Mouse (Mus musculus) stomach, embryonic 14.5 days (tissue): ENCODE results near the gene Nfib. TPM values are rescaled to one million over a fixed set of nuclear protein-coding genes. Genes with fewer than 3 reads are reported as not detected.
A peak's percentile ranks its signal among the peaks of the same experiment; 100 is the strongest.

Source experiments
- ATAC-seq: fragments of 200-750 bp; cut with Nextera tagmentation; 2 replicates; pipeline ENCODE4 v1.8.0; 2017; ENCODE audit warnings: low read depth, moderate TSS enrichment; ENCODE audit not compliant: insufficient number of reproducible peaks, insufficient read depth, low FRiP score
- H3K27ac ChIP-seq: fragments of 300-500 bp; sonication (generic); 2 replicates; pipeline ENCODE4 v1.5.1; 2014; ENCODE audit warnings: mild to moderate bottlenecking, low read length, moderate library complexity, mixed read lengths
- H3K27me3 ChIP-seq: fragments of 300-500 bp; sonication (generic); 2 replicates; pipeline ENCODE4 v1.6.1; 2014; ENCODE audit warnings: low read length, control low read depth, mixed read lengths; ENCODE audit not compliant: control insufficient read depth, insufficient read depth
- H3K36me3 ChIP-seq: fragments of 300-500 bp; sonication (generic); 2 replicates; pipeline ENCODE4 v1.6.1; 2014; ENCODE audit warnings: mild to moderate bottlenecking, control low read depth, low read length, moderate library complexity, mixed read lengths; ENCODE audit not compliant: control insufficient read depth, insufficient read depth
- H3K4me1 ChIP-seq: fragments of 300-500 bp; sonication (generic); 2 replicates; pipeline ENCODE4 v1.6.1; 2014; ENCODE audit warnings: low read length, control low read depth, mixed read lengths; ENCODE audit not compliant: control insufficient read depth, insufficient read depth
- H3K4me2 ChIP-seq: fragments of 300-500 bp; sonication (generic); replicated peaks from 2 replicates; pipeline ENCODE4 v1.6.1; 2014; ENCODE audit warnings: low read depth, low read length, control low read depth
- H3K4me3 ChIP-seq: fragments of 300-500 bp; sonication (generic); 2 replicates; pipeline ENCODE4 v1.5.1; 2014; ENCODE audit warnings: low read depth, low read length, control low read depth
- H3K9ac ChIP-seq: fragments of 300-500 bp; sonication (generic); replicated peaks from 2 replicates; pipeline ENCODE4 v1.6.1; 2014; ENCODE audit warnings: low read depth, mild to moderate bottlenecking, control low read depth, low read length, moderate library complexity, mixed read lengths
- H3K9me3 ChIP-seq: fragments of 300-500 bp; sonication (generic); 2 replicates; pipeline ENCODE4 v1.6.1; 2016; ENCODE audit warnings: low read depth, low read length, control low read depth; ENCODE audit not compliant: control insufficient read depth
- WGBS: fragments of 180-500 bp; shearing (Covaris S2); extraction: QIAGEN DNeasy Blood & Tissue Kit; methylation state at CpG from one replicate; pipeline ENCODE4 v1.1.7; 2014; 5-methylcytosine and 5-hydroxymethylcytosine counted together
- polyA plus RNA-seq: library from polyadenylated mRNA; unstranded; fragments of >200 nt; fragmentation: Nextera tagmentation; extraction: Ambion mirVana; gene quantifications from 2 replicates; pipeline ENCODE4 v1.2.1, GENCODE M21; 2014

Nfib gene
- polyA plus RNA-seq, 1 experiment from 2014 or later = 94.5 TPM

GRCm38 (mm10) chr4:82533231-82533630 lies 172.3 kb downstream of the Nfib start:
- WGBS = 43% methylated on average over 3 of the region's 3 CpGs
- Histone ChIP-seq H3K9me3 (no peaks in the 10 kb centered on the region), H3K4me1 (peaks cover 29% of the 10 kb centered on the region; the same call in 1 of the 2 replicates), H3K27ac (peak overlapping the region; percentile 83; the same call in 1 of the 2 replicates), H3K9ac (no peak overlapping the region), H3K4me3 (no peak overlapping the region), H3K4me2 (no peak overlapping the region), H3K27me3 (no peaks in the 10 kb centered on the region), H3K36me3 (no peaks in the 10 kb centered on the region)
- no peak for ATAC-seq

GRCm38 (mm10) chr4:82532443-82533191 lies 172.9 kb downstream of the Nfib start:
- peaks cover 28% of the 10 kb centered on the region; the same call in 1 of the 2 replicates for H3K4me1 ChIP-seq
- H3K4me3 ChIP-seq = no peak overlapping the region
- peak overlapping the region; percentile 19; the same call in 1 of the 2 replicates for H3K4me2 ChIP-seq
- no peaks in the 10 kb centered on the region for H3K9me3 ChIP-seq
- no peaks in the 10 kb centered on the region for H3K27me3 ChIP-seq
- peak overlapping the region; percentile 83; the same call in 1 of the 2 replicates for H3K27ac ChIP-seq
- H3K36me3 ChIP-seq = no peaks in the 10 kb centered on the region
- ATAC-seq = no peak
- WGBS = 17% methylated on average over 11 of the region's 11 CpGs
- no peak overlapping the region for H3K9ac ChIP-seq

GRCm38 (mm10) chr4:82531977-82532376 lies 173.6 kb downstream of the Nfib start:
- 45% methylated on average over 5 of the region's 5 CpGs for WGBS
- Histone ChIP-seq H3K4me3 (no peak overlapping the region), H3K4me1 (peaks cover 22% of the 10 kb centered on the region; the same call in 1 of the 2 replicates), H3K9ac (no peak overlapping the region), H3K4me2 (peak overlapping the region; percentile 19; the same call in 1 of the 2 replicates), H3K27ac (peak overlapping the region; percentile 83; the same call in 1 of the 2 replicates), H3K27me3 (no peaks in the 10 kb centered on the region), H3K9me3 (no peaks in the 10 kb centered on the region), H3K36me3 (no peaks in the 10 kb centered on the region)
- ATAC-seq = no peak

- 42% methylated on average over 3 of the region's 3 CpGs for WGBS
- H3K9me3 ChIP-seq = no peaks in the 10 kb centered on the region
- no peak overlapping the region for H3K4me3 ChIP-seq
- H3K27me3 ChIP-seq = no peaks in the 10 kb centered on the region
- no peaks in the 10 kb centered on the region for H3K36me3 ChIP-seq
- H3K9ac ChIP-seq = no peak overlapping the region
- H3K27ac ChIP-seq = peak overlapping the region; percentile 83
- peaks cover 19% of the 10 kb centered on the region; the same call in 1 of the 2 replicates for H3K4me1 ChIP-seq
- H3K4me2 ChIP-seq = no peak overlapping the region
- ATAC-seq = peak; percentile 50; the same call in 1 of the 2 replicates
Observed at GRCm38 (mm10) chr4:82530875-82531353, 174.6 kb downstream of the Nfib start.

- Histone ChIP-seq H3K4me2 (no peak overlapping the region), H3K9me3 (no peaks in the 10 kb centered on the region), H3K9ac (no peak overlapping the region), H3K27me3 (no peaks in the 10 kb centered on the region), H3K4me3 (no peak overlapping the region), H3K36me3 (no peaks in the 10 kb centered on the region), H3K27ac (no peak overlapping the region), H3K4me1 (peaks cover 19% of the 10 kb centered on the region; the same call in 1 of the 2 replicates)
- ATAC-seq = no peak
- 72% methylated on average over 2 of the region's 2 CpGs for WGBS
Observed at GRCm38 (mm10) chr4:82528978-82529377, 176.6 kb downstream of the Nfib start.

- Histone ChIP-seq H3K27me3 (no peaks in the 10 kb centered on the region), H3K27ac (no peak overlapping the region), H3K9ac (no peak overlapping the region), H3K4me2 (no peak overlapping the region), H3K4me1 (no peaks in the 10 kb centered on the region), H3K4me3 (no peak overlapping the region), H3K36me3 (no peaks in the 10 kb centered on the region), H3K9me3 (no peaks in the 10 kb centered on the region)
- ATAC-seq = no peak
- WGBS = 94% methylated on average over 4 of the region's 4 CpGs
Observed at GRCm38 (mm10) chr4:82519935-82520334, 185.6 kb downstream of the Nfib start.

GRCm38 (mm10) chr4:82518132-82518531 lies 187.4 kb downstream of the Nfib start:
- Histone ChIP-seq H3K4me3 (no peak overlapping the region), H3K27ac (no peak overlapping the region), H3K9ac (no peak overlapping the region), H3K4me2 (no peak overlapping the region), H3K4me1 (0 out of 2 replicates have a peak, but pooled peaks cover 2% of the 10 kb centered on the region), H3K9me3 (no peaks in the 10 kb centered on the region), H3K27me3 (no peaks in the 10 kb centered on the region), H3K36me3 (no peaks in the 10 kb centered on the region)
- no peak for ATAC-seq
- 72% methylated on average over 1 of the region's 1 CpGs for WGBS

- H3K9ac ChIP-seq = no peak overlapping the region
- H3K4me1 ChIP-seq = 0 out of 2 replicates have a peak, but pooled peaks cover 2% of the 10 kb centered on the region
- H3K36me3 ChIP-seq = no peaks in the 10 kb centered on the region
- ATAC-seq = no peak
- H3K4me2 ChIP-seq = no peak overlapping the region
- no peaks in the 10 kb centered on the region for H3K27me3 ChIP-seq
- WGBS = 68% methylated on average over 7 of the region's 7 CpGs
- no peak overlapping the region for H3K4me3 ChIP-seq
- H3K27ac ChIP-seq = no peak overlapping the region
- H3K9me3 ChIP-seq = no peaks in the 10 kb centered on the region
Observed at GRCm38 (mm10) chr4:82517311-82517710, 188.2 kb downstream of the Nfib start.
